Mouse (Mus musculus): ENCODE data around the gene Zmiz2.
"Not testable (repeated sequence)": the region's sequence is repeated elsewhere in the genome, so short reads cannot be mapped to it uniquely, and the experiment has no call there.

The Zmiz2 gene

GRCm38 (mm10) chr11:6388726-6389413, at the start of gene Zmiz2:
TSS of gene Zmiz2 (plus strand) at chr11:6389074.
- peak; percentile 97 for DNase-seq

- DNase-seq, result no peak
These were observed 42.9 kb upstream of the Zmiz2 start for GRCm38 (mm10) chr11:6345956-6346355.

GRCm38 (mm10) chr11:6346966-6347365, 41.9 kb upstream of the Zmiz2 start:
- DNase-seq, result no peak

GRCm38 (mm10) chr11:6348681-6349200, 40.1 kb upstream of the Zmiz2 start:
- DNase-seq, result no peak

GRCm38 (mm10) chr11:6349586-6349985, 39.3 kb upstream of the Zmiz2 start:
- no peak for DNase-seq

GRCm38 (mm10) chr11:6355106-6355505, 33.8 kb upstream of the Zmiz2 start:
- no peak for DNase-seq

GRCm38 (mm10) chr11:6364581-6365275, 24.1 kb upstream of the Zmiz2 start:
- DNase-seq, result no peak

GRCm38 (mm10) chr11:6365885-6366284, 23.0 kb upstream of the Zmiz2 start:
- peak; percentile 82 for DNase-seq

- DNase-seq, result no peak
These were observed 22.4 kb upstream of the Zmiz2 start for GRCm38 (mm10) chr11:6366434-6366833.

- no peak for DNase-seq
These were observed 21.7 kb upstream of the Zmiz2 start for GRCm38 (mm10) chr11:6367156-6367555.

- not testable (repeated sequence) for DNase-seq
These were observed 20.9 kb upstream of the Zmiz2 start for GRCm38 (mm10) chr11:6367986-6368385.

- DNase-seq, result no peak
These were observed 17.3 kb upstream of the Zmiz2 start for GRCm38 (mm10) chr11:6371376-6372155.

GRCm38 (mm10) chr11:6372784-6373183, 16.1 kb upstream of the Zmiz2 start:
- DNase-seq, result no peak

GRCm38 (mm10) chr11:6380916-6381315, 8.0 kb upstream of the Zmiz2 start:
- DNase-seq, result no peak

GRCm38 (mm10) chr11:6388126-6388725, 648 bp upstream of the Zmiz2 start:
- no peak for DNase-seq

- peak; percentile 30 for DNase-seq
These were observed 628 bp downstream of the Zmiz2 start for GRCm38 (mm10) chr11:6389483-6389921.

GRCm38 (mm10) chr11:6390376-6391053, 1.6 kb downstream of the Zmiz2 start:
- DNase-seq, result no peak

GRCm38 (mm10) chr11:6391516-6392276, 2.8 kb downstream of the Zmiz2 start:
- no peak for DNase-seq

GRCm38 (mm10) chr11:6392857-6393256, 4.0 kb downstream of the Zmiz2 start:
- no peak for DNase-seq

GRCm38 (mm10) chr11:6393866-6394265, 5.0 kb downstream of the Zmiz2 start:
- no peak for DNase-seq

GRCm38 (mm10) chr11:6395565-6395964, 6.7 kb downstream of the Zmiz2 start:
- no peak for DNase-seq

- no peak for DNase-seq
These were observed 9.3 kb downstream of the Zmiz2 start for GRCm38 (mm10) chr11:6398141-6398540.

Data from liver (tissue).